Mouse (Mus musculus) gonadal fat pad, adult 2 months (tissue): ENCODE data around the gene Foxp1. TPM values are rescaled to one million over a fixed set of nuclear protein-coding genes. Genes with fewer than 3 reads are reported as not detected.

Source experiments
- DNase-seq: peaks from one replicate; pipeline ENCODE4 v3.0.0-alpha.2; 2012; ENCODE audit warnings: low read depth
- polyA plus RNA-seq: library from polyadenylated mRNA; depleted of rRNA; stranded (reverse); fragments of >200 nt; gene quantifications from 2 replicates; pipeline ENCODE4 v1.2.3, GENCODE M21; 2012

Foxp1 gene
- polyA plus RNA-seq, 1 experiment: 26.0 TPM

DNA sequence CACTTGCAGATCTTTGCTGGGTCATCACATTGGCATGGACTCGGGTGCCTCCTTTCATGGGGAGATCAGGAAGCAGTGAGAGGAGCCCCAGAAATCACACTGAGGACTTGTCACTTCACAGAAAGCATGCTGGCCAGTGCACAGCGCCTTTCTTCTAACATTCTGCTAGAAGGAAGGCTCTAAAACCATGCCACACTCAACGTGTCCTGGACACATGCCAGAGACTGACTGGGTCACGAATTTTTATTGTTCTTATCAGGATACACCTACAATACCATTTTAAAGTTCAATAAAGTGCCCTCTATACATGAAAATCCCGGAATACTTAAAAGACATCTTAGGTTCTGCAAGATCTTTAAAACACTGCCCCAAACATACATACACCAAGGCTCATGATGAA, 475.2 kb downstream of the Foxp1 start:
- DNase-seq: no peak

GRCm38 (mm10) chr6:99045845-99046788, 476.4 kb downstream of the Foxp1 start:
- no peak for DNase-seq

DNA sequence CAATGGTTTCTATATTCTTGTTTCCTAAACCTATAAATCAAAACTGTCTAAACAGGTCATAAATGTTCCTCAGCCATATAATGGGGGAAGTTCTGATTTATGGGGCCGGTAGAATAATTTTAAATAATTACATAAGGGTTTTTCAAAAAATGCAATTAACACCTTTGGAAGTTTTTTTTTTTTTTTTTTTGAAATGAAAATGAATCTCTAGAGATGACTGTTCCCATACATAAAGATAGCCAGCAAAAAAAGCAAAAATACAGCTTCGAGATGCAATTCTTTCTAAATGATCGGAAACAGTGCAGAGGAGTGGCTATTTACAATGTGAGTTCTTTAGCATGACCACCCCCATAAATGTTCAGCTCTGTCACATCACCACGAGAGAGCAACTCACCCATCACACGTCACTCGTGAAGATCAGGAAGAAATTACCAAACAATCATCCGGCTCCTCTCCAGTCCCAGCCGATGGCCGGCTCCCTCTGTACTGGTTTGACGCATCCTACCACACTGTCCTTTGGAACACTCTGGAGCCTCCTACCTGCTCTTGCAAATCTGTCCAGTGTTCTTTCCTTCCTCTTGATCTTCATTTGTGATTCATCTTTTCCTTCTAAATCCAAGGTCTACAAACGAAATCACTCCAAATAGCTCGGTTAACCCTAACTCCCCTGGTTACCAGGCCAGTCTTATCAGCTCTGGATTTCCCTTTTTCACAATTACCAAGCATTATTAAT, 478.4 kb downstream of the Foxp1 start:
- DNase-seq: no peak

GRCm38 (mm10) chr6:99043226-99043625, 479.3 kb downstream of the Foxp1 start:
- no peak for DNase-seq

GRCm38 (mm10) chr6:99042175-99042954, 480.2 kb downstream of the Foxp1 start:
- DNase-seq: no peak

DNA sequence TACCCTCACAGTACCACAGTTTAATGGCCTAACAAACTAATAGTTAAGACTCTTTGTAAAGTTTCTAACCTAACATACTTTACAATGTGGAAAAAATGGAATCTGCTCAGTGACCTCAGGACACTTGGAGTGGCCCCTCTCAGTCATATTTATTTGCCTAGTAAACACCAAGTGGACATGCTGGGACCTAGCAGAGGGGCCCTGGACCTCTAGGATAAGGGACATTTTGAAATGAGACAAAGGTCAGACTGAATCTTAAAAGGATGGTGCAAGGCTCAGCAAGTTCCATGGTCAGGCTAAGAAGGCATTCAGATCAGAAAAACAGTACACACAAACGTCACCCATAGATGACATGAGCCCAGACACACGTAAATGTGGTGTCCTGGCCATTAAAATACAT, 483.5 kb downstream of the Foxp1 start:
- DNase-seq: no peak

DNA sequence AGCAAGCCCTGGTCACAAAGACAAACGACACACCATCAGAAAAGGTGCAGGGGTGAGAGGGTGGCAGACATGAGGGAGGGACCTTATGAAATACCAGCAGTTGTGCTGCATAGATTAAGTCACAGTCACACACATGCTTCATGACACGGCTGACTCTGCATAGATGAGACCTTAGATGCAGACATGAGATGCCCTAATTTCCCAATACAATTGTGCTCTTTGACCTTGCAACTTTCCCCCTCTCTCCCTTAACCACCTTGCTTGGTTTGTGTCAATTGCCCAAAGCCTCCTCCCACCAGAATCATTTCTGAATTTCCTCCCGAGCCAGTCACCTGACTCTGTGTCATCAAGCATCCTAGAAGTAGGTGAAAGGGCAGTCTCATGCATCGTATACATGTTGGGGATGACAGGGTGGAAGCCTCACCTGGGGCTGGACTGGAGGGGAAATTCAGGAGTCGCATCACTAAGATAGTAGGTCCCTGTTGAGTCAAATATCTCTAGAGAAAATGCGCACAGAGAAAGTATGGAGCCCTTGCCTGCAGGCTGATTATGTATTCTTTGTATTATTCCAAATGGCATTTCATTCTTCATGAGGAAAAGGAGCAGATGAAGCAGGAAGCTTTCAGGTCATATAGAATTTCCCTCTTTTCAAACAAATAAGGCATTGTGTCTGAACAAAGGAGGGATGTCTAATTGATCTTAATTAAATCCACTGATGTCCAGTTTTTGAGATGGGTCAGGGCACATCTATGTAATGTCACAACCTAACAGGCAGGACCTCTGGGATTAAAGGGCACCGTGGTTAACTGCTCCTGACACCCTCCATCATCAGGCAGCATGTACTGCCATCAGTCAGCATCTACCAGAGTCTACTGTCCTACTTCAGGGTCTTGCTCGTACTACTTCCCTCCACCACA, 486.8 kb downstream of the Foxp1 start:
- DNase-seq: no peak

DNA sequence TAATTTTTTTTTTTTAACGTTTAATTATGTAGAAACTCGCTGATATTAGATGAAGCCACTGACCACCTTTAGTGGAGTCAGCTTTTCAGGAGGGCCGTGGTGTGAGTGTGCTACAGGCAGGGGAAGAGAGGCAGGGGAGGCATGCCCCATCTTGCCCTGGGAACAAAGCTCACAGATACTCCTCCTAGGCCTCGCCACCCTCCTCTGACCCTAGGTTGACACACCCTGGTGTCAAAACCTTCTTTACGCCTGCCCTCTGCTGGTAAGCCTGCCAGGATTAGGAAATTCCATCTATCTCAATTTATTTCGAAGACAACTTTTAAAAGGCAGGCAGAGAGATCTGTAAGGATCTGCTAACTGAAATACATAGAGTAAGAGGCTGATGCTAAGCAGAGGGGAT, 489.5 kb downstream of the Foxp1 start:
- DNase-seq: no peak

DNA sequence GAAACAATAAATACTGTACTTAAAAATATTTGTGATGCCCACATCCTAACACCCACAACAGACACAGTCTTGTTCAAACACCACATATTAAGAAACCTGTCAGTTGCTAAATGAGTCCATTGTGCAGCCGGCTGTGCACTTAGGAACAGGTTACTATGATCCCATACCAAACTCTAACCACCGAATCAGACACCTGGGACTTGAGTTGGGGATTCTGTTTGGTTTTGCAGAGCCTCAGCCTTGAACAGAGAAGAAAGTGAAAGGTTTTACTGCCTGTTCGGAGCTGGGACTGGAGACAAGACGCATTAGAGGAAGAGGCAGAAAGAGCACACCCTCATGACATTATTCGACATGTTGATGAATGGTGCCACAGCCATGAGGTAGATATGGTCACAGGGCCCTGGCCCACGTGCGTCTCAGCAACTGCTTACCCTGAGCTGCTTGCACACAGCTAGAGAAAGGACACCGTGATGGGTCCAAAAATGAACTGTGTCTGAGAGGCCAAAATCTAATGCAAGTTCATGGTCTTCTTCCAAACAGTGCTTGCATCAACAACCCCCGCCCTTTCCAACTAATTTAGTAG, 491.1 kb downstream of the Foxp1 start:
- DNase-seq: no peak

- DNase-seq: no peak
These were observed 492.3 kb downstream of the Foxp1 start for GRCm38 (mm10) chr6:99030251-99030650.

DNA sequence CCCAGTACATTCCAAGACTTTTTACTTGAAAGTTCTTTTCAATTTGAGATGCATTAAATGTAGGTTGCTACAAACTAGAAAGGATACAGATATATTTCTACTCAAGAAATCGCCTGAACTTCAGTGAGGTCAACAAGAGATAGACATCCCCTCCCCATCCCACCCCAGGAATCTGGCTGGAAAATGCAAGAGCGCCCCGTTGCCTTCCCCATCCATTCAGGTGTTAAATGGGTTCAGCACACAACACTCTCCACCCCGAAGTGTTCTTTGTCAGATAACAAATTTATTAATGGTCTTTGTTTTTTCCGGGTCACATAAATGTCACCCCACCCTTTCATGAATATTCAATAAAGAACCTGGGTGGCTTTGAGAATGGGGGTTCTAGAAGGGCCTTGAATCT, 493.1 kb downstream of the Foxp1 start:
- DNase-seq: no peak

DNA sequence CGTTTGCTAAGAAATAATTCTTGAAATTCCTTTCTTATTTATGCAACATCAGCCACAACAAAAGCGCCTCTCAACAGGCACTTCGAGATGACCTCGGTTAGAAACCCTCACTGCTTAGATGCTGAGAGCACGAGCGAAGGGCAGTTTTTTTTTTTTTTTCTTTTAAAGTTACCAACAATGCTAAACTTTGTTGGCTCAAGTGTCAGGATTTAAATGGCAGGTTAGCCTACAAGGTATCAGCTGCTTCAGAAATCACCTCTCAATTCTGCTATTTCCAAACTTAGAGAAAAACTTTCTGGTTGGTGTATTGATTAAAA, 493.6 kb downstream of the Foxp1 start:
- no peak for DNase-seq

DNA sequence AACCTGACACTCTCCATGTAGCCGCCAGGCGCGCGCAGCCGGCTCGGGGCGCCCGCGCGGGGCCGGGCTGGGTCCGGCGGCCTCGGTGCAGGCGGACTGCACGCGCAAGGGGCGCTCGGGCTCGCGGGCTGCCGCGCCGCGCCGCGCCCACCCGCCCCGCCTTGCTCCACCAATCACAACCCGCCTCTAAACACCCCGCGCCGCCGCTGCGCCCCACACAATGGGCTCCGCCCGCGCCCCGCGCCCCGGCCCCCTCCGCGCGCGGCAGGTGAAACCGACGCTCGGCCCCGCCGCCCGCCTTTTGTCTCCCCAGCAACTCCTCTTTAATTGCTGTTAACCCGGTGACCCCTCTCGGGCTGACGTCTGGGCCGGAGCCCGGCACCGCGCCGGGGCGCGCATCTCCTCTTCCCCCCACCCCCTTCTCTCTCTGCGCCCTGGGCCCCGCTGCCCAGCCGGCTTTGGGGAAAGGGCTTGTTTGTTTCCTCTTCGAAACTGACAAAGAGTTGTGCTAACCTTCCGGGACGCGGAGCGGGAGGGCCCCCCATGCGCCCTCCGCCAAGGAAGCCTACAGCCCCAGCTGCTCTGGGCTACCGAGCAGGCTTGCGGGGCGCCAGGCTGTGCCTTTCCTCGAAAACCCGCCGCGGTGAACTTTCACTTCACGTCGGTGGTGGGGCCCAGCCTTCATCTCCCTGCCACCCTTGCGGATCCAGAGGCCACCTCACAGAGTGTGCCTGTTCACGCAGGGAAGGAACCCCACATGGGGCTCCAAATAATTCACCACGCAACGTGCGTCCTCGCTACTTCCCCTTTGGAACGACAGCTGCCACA, 494.1 kb downstream of the Foxp1 start:
- DNase-seq: no peak

DNA sequence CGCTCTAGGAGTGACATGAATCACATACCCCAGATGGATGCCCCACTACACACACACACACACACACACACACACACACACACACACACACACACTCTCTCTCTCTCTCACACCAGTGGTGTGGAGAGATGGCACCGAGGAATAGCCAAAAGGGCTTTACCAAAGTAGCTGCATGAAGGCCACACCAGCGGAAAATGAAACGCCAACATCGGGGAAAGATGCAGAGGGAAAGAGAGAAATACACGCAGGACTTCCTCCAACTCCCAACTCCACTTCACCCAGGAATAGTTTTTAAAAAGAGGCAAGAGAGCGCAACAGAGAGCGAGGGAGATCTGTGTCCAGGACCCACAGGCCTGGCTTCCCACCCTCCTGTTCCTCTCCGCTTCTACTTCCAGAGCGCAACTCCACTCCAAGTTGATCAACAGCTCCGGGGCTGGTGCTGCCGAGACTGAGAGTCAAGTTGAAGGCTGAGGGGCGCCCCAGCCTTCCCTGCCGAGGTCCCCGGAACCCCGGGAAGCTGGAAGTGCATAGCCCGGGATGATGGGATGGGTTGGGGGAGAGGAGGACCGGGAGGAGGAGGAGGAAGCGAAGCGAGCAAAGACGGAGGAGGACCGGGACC, 494.9 kb downstream of the Foxp1 start:
- DNase-seq: no peak

GRCm38 (mm10) chr6:99026635-99027541, 495.6 kb downstream of the Foxp1 start:
- no peak for DNase-seq

- no peak for DNase-seq
These were observed 496.5 kb downstream of the Foxp1 start for GRCm38 (mm10) chr6:99026040-99026439.

DNA sequence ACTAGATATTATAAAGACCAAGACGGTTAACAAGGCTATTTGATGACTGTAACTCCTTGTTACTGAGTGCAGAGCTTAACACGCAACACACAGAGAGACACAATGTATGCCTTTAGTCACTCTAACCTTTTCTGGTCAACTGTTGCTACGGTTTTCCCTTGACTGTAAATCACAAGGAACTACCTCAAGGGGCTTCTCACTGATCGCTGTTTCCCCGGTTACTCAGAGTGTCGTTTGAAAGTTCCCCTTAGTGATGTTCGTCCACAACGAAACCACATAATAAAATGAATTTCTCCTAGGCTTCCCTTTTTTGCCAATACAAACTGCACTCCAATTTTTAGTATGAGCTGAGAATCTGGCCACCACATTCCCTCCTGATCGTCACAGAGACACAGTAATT, 497.9 kb downstream of the Foxp1 start:
- no peak for DNase-seq
